Mouse (Mus musculus) Muller cell, postnatal 12 days (primary cell): ENCODE measurements around the gene Vmn1r220.
"Not testable (repeated sequence)": the region's sequence is repeated elsewhere in the genome, so short reads cannot be mapped to it uniquely, and the experiment has no call there.

Experiments
- DNase-seq: peaks from one replicate; pipeline ENCODE4 v3.0.0-alpha.2; 2015; ENCODE audit errors: inconsistent ontology term

Gene Vmn1r220

GRCm38 (mm10) chr13:23187875-23188274 is at the start of gene Vmn1r220:
Vmn1r220 (minus strand) TSS chr13:23187975.
- DNase-seq = no peak

GRCm38 (mm10) chr13:23235847-23236246 is 48.1 kb upstream of the Vmn1r220 start, which contains the start of gene Vmn1r222:
Vmn1r222 (minus strand) TSS chr13:23235947.
- not testable (repeated sequence) for DNase-seq

GRCm38 (mm10) chr13:23213827-23214226 is 26.1 kb upstream of the Vmn1r220 start, which contains the start of gene Vmn1r221:
Vmn1r221 (plus strand) TSS chr13:23214127.
- DNase-seq = not testable (repeated sequence)

- DNase-seq = not testable (repeated sequence)
Observed at GRCm38 (mm10) chr13:23203885-23204284, 16.1 kb upstream of the Vmn1r220 start.

- not testable (repeated sequence) for DNase-seq
Observed at GRCm38 (mm10) chr13:23166471-23166870, 21.3 kb downstream of the Vmn1r220 start.

- no peak for DNase-seq
Observed at GRCm38 (mm10) chr13:23159012-23159411, 28.8 kb downstream of the Vmn1r220 start, which contains the start of gene Vmn1r219. Vmn1r219 (plus strand) TSS chr13:23159312.

- peak; percentile 93 for DNase-seq
Observed at GRCm38 (mm10) chr13:23157848-23158247, 29.9 kb downstream of the Vmn1r220 start.

- no peak for DNase-seq
Observed at GRCm38 (mm10) chr13:23138880-23139279, 48.9 kb downstream of the Vmn1r220 start.

GRCm38 (mm10) chr13:23133501-23133900 is 54.3 kb downstream of the Vmn1r220 start:
- no peak for DNase-seq

- no peak for DNase-seq
Observed at GRCm38 (mm10) chr13:23133099-23133498, 54.7 kb downstream of the Vmn1r220 start, which contains the start of gene Vmn1r218. Vmn1r218 (plus strand) TSS chr13:23133155.
